Mouse (Mus musculus): ENCODE data around the gene Hat1.

GRCm38 (mm10) chr2:71405613-71406012 lies 16.9 kb downstream of the Hat1 start:
- no peak for TF ChIP-seq CTCF (IDR thresholded peaks at IDR 0.05; ENCODE audit: borderline replicate concordance, insufficient read depth, low read length)
- TF ChIP-seq POLR2A (IDR thresholded peaks at IDR 0.05; ENCODE audit: low read depth, low read length): no peak
